Mouse (Mus musculus): ENCODE data around the gene Mtif3.

DNA sequence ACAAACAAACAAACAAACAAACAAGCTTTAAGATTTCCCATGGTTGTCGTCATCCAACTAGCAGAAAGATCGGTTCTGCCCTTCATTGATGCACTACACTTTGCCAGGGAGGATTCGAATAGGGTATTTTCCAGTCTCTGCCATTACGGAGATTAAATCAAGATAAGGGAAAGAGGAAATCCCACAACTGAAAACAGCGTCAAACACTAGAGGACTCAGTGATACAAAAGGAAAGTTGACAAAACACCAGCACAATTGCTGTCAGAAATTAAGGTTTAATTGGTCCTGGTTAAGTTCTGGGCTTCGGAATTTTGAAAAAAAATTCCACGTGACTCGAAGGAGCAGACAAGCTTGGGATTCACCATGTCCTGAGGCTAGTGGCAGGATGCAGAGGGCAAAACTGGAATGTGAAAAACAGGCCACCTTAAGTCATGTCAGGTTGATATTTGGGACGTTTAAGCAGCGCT is 15.5 kb downstream of the Mtif3 start:
- TF ChIP-seq ZNF384 (IDR thresholded peaks at IDR 0.05; ENCODE audit: low read depth, low read length) (peak; percentile 53), CHD2 (IDR thresholded peaks at IDR 0.05; ENCODE audit: low read length) (no peak), CTCF (conservative IDR thresholded peaks at IDR 0.05 in 1 of 2, IDR thresholded peaks at IDR 0.05 in 1 of 2; ENCODE audit: low read depth in 2 of 2, low read length in 2 of 2) (no peak), NRF1 (IDR thresholded peaks at IDR 0.05; ENCODE audit: low read depth, low read length) (no peak), E2F4 (IDR thresholded peaks at IDR 0.05; ENCODE audit: insufficient replicate concordance, low read depth, low read length) (no peak), TCF12 (IDR thresholded peaks at IDR 0.05; ENCODE audit: low read depth, low read length) (no peak), POLR2A (IDR thresholded peaks at IDR 0.05; ENCODE audit: low read depth, low read length) (no peak; the same call in 1 of the 2 replicates), NELFE (IDR thresholded peaks at IDR 0.05; ENCODE audit: low read depth, low read length) (no peak), EP300 (IDR thresholded peaks at IDR 0.05; ENCODE audit: low read length) (no peak), BHLHE40 (IDR thresholded peaks at IDR 0.05; ENCODE audit: low read depth, low read length) (no peak), USF2 (conservative IDR thresholded peaks at IDR 0.05; ENCODE audit: low read depth, low read length) (no peak)
